Mouse (Mus musculus): ENCODE data around the gene Plcg1. TPM values are rescaled to one million over a fixed set of nuclear protein-coding genes. Genes with fewer than 3 reads are reported as not detected.

Gene Plcg1
- total and polyA plus RNA-seq, 2 experiments from 2014 or later = 21.6 to 53.4 TPM

DNA sequence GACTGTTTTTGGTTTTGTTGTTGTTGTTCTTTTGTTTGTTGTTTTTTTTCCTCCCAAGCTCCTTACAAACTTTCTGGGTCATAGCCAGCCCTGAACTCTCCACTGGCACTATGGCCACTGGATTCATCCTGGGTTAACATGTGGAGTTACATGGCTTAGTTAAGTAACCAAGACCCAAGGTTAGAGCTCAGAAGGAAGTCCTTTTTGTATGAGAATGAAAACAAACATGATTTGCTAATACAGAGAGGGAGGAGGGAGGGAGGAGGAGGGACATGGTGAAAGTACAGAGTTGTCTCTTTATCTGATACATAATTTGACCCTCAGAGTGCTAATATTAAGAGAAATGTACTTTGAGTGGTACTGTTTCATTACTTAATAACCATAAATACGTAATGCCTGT lies 67.1 kb downstream of the Plcg1 start:
- Histone ChIP-seq H3K9ac (replicated peaks; ENCODE audit: low read depth, low read length) (no peak overlapping the region), H3K36me3 (replicated peaks; ENCODE audit: control insufficient read depth, insufficient read depth, low read length) (no peaks in the 10 kb centered on the region), H3K4me1 (ENCODE audit: control insufficient read depth, insufficient read depth) (peaks cover 6% of the 10 kb centered on the region), H3K4me2 (ENCODE audit: low read depth, low read length) (no peak overlapping the region), H3K9me3 (replicated peaks; ENCODE audit: control insufficient read depth, low read length) (no peaks in the 10 kb centered on the region), H3K4me3 (ENCODE audit: low read depth, low read length) (no peak overlapping the region), H3K27ac (ENCODE audit: low read depth) (no peak overlapping the region), H3K27me3 (ENCODE audit: control insufficient read depth, insufficient read depth, low read length) (no peaks in the 10 kb centered on the region)
- TF ChIP-seq CTCF (IDR thresholded peaks at IDR 0.05; ENCODE audit: low read depth) (no peak), EP300 (IDR thresholded peaks at IDR 0.05; ENCODE audit: low read depth) (no peak)
- no peak for ATAC-seq (ENCODE audit: insufficient read depth, low read depth)
- 94% methylated on average over 1 of the region's 1 CpGs for WGBS
- no peak for DNase-seq (ENCODE audit: low spot score)

DNA sequence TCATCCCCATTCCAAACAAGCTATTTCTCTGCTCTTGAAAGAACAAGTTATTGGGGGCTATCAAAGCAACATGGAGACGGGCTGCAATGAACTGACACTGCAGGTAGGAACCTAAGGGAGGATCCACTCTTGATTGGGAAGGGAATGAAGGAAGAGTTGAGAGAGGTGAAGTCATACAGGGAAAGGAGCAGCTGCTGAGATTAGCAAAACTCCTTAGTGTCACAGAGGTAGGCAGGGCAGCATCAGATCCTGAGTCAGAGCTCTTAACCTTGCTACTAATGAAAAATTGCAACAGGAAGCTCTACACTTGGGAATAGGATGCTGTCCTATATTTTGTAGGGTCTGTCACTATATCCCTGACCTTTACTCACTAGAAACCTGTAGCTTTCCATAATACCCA lies 69.9 kb downstream of the Plcg1 start:
- Histone ChIP-seq H3K4me3 (ENCODE audit: low read depth, low read length) (no peak overlapping the region), H3K4me1 (ENCODE audit: control insufficient read depth, insufficient read depth) (peaks cover 19% of the 10 kb centered on the region), H3K9ac (replicated peaks; ENCODE audit: low read depth, low read length) (no peak overlapping the region), H3K4me2 (ENCODE audit: low read depth, low read length) (no peak overlapping the region), H3K9me3 (replicated peaks; ENCODE audit: control insufficient read depth, low read length) (no peaks in the 10 kb centered on the region), H3K36me3 (replicated peaks; ENCODE audit: control insufficient read depth, insufficient read depth, low read length) (no peaks in the 10 kb centered on the region), H3K27ac (ENCODE audit: low read depth) (no peak overlapping the region), H3K27me3 (ENCODE audit: control insufficient read depth, insufficient read depth, low read length) (no peaks in the 10 kb centered on the region)
- 94% methylated on average over 1 of the region's 1 CpGs for WGBS
- no peak for ATAC-seq (ENCODE audit: insufficient read depth, low read depth)
- TF ChIP-seq CTCF (IDR thresholded peaks at IDR 0.05; ENCODE audit: low read depth) (no peak), EP300 (IDR thresholded peaks at IDR 0.05; ENCODE audit: low read depth) (no peak)
- DNase-seq (ENCODE audit: low spot score) = no peak

DNA sequence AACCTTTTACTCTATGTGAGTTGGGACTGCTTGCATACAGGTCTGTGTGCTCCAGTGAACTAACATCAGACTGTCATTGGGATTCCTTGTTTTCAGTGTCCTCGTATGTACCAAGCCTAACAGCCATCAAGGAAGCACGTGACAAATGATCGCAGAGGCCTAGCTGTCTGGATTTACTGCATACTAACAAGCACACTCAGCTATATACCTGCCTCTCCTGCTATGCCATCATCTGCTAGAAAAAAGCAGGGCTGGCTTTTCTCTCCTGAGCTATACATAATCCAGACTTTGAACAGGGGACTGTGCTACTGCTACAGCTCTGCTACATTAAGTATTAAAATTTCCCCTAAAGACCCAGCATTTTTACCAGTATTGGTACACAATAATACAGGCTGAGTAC lies 71.2 kb downstream of the Plcg1 start:
- ATAC-seq (ENCODE audit: insufficient read depth, low read depth) (no peak), DNase-seq (ENCODE audit: low spot score) (no peak)
- H3K9ac ChIP-seq (replicated peaks; ENCODE audit: low read depth, low read length) = no peak overlapping the region
- no peak overlapping the region for H3K27ac ChIP-seq (ENCODE audit: low read depth)
- TF ChIP-seq CTCF (IDR thresholded peaks at IDR 0.05; ENCODE audit: low read depth) = no peak
- no peak for TF ChIP-seq EP300 (IDR thresholded peaks at IDR 0.05; ENCODE audit: low read depth)
- no peak overlapping the region for H3K4me3 ChIP-seq (ENCODE audit: low read depth, low read length)
- H3K4me1 ChIP-seq (ENCODE audit: control insufficient read depth, insufficient read depth) = peaks cover 26% of the 10 kb centered on the region
- H3K36me3 ChIP-seq (replicated peaks; ENCODE audit: control insufficient read depth, insufficient read depth, low read length) = no peaks in the 10 kb centered on the region
- no peaks in the 10 kb centered on the region for H3K9me3 ChIP-seq (replicated peaks; ENCODE audit: control insufficient read depth, low read length)
- 89% methylated on average over 3 of the region's 3 CpGs for WGBS
- H3K4me2 ChIP-seq (ENCODE audit: low read depth, low read length) = no peak overlapping the region
- no peaks in the 10 kb centered on the region for H3K27me3 ChIP-seq (ENCODE audit: control insufficient read depth, insufficient read depth, low read length)

DNA sequence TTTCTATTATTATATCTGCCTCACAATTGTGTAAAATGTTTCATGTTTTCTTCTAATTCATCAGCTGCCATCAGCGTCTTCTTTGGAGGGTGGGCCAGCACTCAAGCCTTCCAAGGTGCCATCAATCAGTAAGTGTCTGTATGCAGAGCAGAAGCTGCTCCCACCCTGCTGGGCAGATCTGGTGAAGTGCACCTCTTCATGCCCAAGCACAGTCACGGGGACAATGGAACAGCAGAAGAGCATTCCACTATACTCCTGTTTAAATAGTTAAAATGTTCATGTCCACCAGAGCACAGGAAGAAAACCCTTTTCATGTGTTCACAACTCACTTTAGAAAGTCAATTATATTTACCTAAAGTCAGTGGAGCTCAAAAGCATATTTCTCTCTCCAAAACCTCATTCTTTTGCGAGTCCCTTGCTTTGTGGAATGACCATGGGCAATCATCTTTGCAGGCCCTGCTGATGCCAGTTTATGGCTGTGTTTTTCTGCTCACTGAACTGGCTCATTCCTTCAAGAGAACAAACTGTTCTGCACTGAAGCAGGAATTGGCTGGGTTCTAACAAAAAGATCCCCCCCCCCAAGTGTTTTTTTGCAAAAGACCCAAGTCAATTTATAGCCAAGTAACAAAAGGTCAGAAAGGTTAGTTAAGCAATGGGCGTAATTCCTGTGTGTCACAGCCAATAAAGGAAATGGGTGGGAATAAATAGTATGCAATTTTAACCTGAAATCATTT lies 73.9 kb downstream of the Plcg1 start:
- no peak overlapping the region for H3K4me3 ChIP-seq (ENCODE audit: low read depth, low read length)
- WGBS = 74% methylated on average over 4 of the region's 4 CpGs
- H3K27ac ChIP-seq (ENCODE audit: low read depth) = peak overlapping the region; percentile 80
- ATAC-seq (ENCODE audit: insufficient read depth, low read depth) = peak; percentile 44; the same call in 1 of the 2 replicates
- H3K36me3 ChIP-seq (replicated peaks; ENCODE audit: control insufficient read depth, insufficient read depth, low read length) = no peaks in the 10 kb centered on the region
- TF ChIP-seq EP300 (IDR thresholded peaks at IDR 0.05; ENCODE audit: low read depth) (peak; percentile 94), CTCF (IDR thresholded peaks at IDR 0.05; ENCODE audit: low read depth) (no peak)
- no peak overlapping the region for H3K4me2 ChIP-seq (ENCODE audit: low read depth, low read length)
- no peaks in the 10 kb centered on the region for H3K27me3 ChIP-seq (ENCODE audit: control insufficient read depth, insufficient read depth, low read length)
- H3K9me3 ChIP-seq (replicated peaks; ENCODE audit: control insufficient read depth, low read length) = no peaks in the 10 kb centered on the region
- peak; percentile 45 for DNase-seq (ENCODE audit: low spot score)
- H3K9ac ChIP-seq (replicated peaks; ENCODE audit: low read depth, low read length) = no peak overlapping the region
- peaks cover 26% of the 10 kb centered on the region for H3K4me1 ChIP-seq (ENCODE audit: control insufficient read depth, insufficient read depth)

DNA sequence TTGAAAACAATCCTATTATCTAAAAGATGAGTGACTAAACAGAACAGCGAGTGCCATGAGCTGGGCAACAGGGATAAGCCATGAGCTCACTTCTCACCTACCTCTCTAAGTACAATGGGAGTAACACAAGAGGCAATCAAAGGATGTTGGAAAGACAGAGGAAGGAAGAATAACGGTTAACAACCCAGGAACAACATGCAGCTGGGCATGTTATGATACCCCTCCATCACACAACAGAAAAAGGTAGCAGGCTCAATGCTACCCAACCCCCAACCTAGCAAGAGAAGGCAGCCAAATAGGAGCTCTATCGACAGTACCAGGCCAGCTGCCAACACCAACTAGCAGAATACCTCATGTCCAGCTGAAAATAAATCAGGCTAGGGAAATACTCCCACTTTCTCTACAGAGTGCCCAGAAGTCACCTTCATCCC lies 75.0 kb downstream of the Plcg1 start:
- ATAC-seq (ENCODE audit: insufficient read depth, low read depth) (peak; percentile 88), DNase-seq (ENCODE audit: low spot score) (peak; percentile 89)
- Histone ChIP-seq H3K4me3 (ENCODE audit: low read depth, low read length) (no peak overlapping the region), H3K4me1 (ENCODE audit: control insufficient read depth, insufficient read depth) (peaks cover 26% of the 10 kb centered on the region), H3K9ac (replicated peaks; ENCODE audit: low read depth, low read length) (no peak overlapping the region), H3K9me3 (replicated peaks; ENCODE audit: control insufficient read depth, low read length) (no peaks in the 10 kb centered on the region), H3K27ac (ENCODE audit: low read depth) (peak overlapping the region; percentile 81), H3K27me3 (ENCODE audit: control insufficient read depth, insufficient read depth, low read length) (no peaks in the 10 kb centered on the region), H3K4me2 (ENCODE audit: low read depth, low read length) (peak overlapping the region; percentile 25), H3K36me3 (replicated peaks; ENCODE audit: control insufficient read depth, insufficient read depth, low read length) (no peaks in the 10 kb centered on the region)
- 7% methylated on average over 3 of the region's 3 CpGs for WGBS
- TF ChIP-seq EP300 (IDR thresholded peaks at IDR 0.05; ENCODE audit: low read depth) (peak; percentile 84), CTCF (IDR thresholded peaks at IDR 0.05; ENCODE audit: low read depth) (no peak)

DNA sequence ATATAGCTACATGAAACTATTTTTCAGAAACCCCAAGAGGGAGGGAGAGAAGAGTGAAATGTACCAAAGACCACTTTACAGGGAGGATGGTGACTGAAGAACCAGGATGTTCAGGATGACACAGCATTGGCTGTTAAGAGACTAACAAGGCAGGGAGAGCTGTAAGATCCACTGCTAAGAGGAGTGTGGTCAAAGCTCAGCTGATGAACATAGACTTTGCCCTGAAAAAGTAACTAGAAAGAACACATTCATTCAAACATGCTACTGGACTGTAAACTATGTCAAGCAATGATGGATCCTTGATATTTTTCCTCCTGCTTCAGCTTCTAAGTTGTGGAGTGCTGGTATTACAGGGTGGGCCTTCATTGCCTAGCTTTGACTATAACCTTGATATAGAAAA lies 79.3 kb downstream of the Plcg1 start:
- no peak for TF ChIP-seq CTCF (IDR thresholded peaks at IDR 0.05; ENCODE audit: low read depth)
- no peak for TF ChIP-seq EP300 (IDR thresholded peaks at IDR 0.05; ENCODE audit: low read depth)
- ATAC-seq (ENCODE audit: insufficient read depth, low read depth) (no peak), DNase-seq (ENCODE audit: low spot score) (no peak)
- Histone ChIP-seq H3K27ac (ENCODE audit: low read depth) (no peak overlapping the region), H3K4me3 (ENCODE audit: low read depth, low read length) (no peak overlapping the region), H3K4me2 (ENCODE audit: low read depth, low read length) (no peak overlapping the region), H3K36me3 (replicated peaks; ENCODE audit: control insufficient read depth, insufficient read depth, low read length) (no peaks in the 10 kb centered on the region), H3K27me3 (ENCODE audit: control insufficient read depth, insufficient read depth, low read length) (no peaks in the 10 kb centered on the region), H3K9ac (replicated peaks; ENCODE audit: low read depth, low read length) (no peak overlapping the region), H3K4me1 (ENCODE audit: control insufficient read depth, insufficient read depth) (peaks cover 16% of the 10 kb centered on the region), H3K9me3 (replicated peaks; ENCODE audit: control insufficient read depth, low read length) (no peaks in the 10 kb centered on the region)

Data from heart, postnatal 0 days (tissue).